ENCODE assay signal across 8 mouse cellular contexts in genomic region chr5:30869405-30870130, GRCm38 (mm10). TPM values are rescaled to one million over a fixed set of nuclear protein-coding genes. Genes with fewer than 3 reads are reported as not detected.
DNase-seq lines count a peak whose midpoint lies in the region; ATAC-seq and TF ChIP-seq lines count a peak whose summit lies in the region.

No protein-coding gene starts in this region.

- H3K9ac ChIP-seq in MEL (ENCODE audit: control insufficient read depth, low read depth, low read length, poor library complexity, severe bottlenecking): peak overlapping the region; percentile 93
- H3K9ac ChIP-seq in forebrain, embryonic 16.5 days (replicated peaks; ENCODE audit: low read depth, low read length): peak overlapping the region; percentile 84
- H3K9ac ChIP-seq in lung, embryonic 15.5 days: peak overlapping the region; percentile 93

- peaks cover 9 to 14% of the 10 kb centered on the region in 2 experiments for H3K36me3 ChIP-seq in MEL (ENCODE audit: control insufficient read depth in 1 of 2, insufficient read depth in 2 of 2, low read length in 2 of 2)
- H3K36me3 ChIP-seq in forebrain, embryonic 16.5 days (ENCODE audit: control insufficient read depth, insufficient read depth): peaks cover 19% of the 10 kb centered on the region; the same call in 1 of the 2 replicates
- peaks cover 36% of the 10 kb centered on the region for H3K36me3 ChIP-seq in lung, embryonic 15.5 days

- intact Hi-C loops in heart, postnatal 36 days (cut with DNase I): loop anchor here (2.0 kb wide), 3 partner anchors 19 to 55 kb away; partner anchors contain the start of genes Agbl5, Khk and Mapre3

- TF ChIP-seq EP300 in MEL (IDR thresholded peaks at IDR 0.05; ENCODE audit: low read depth in 1 of 2, low read length in 2 of 2): no peak

- H3K9me3 ChIP-seq in MEL (replicated peaks; ENCODE audit: insufficient read depth, low read length): no peaks in the 10 kb centered on the region
- H3K9me3 ChIP-seq in forebrain, embryonic 16.5 days (ENCODE audit: control insufficient read depth, low read length): no peaks in the 10 kb centered on the region
- no peaks in the 10 kb centered on the region for H3K9me3 ChIP-seq in lung, embryonic 15.5 days

- no peak for TF ChIP-seq CTCF in MEL (IDR thresholded peaks at IDR 0.05 in 2 of 3, conservative IDR thresholded peaks at IDR 0.05 in 1 of 3; ENCODE audit: control insufficient read depth in 1 of 3, insufficient read depth in 1 of 3, low read depth in 2 of 3, low read length in 3 of 3, poor library complexity in 1 of 3, severe bottlenecking in 1 of 3)
- no peak for TF ChIP-seq CTCF in olfactory bulb, adult 2 months (IDR thresholded peaks at IDR 0.05; ENCODE audit: insufficient read depth, low read depth, low read length)

- no peaks in the 10 kb centered on the region for H3K27me3 ChIP-seq in MEL (ENCODE audit: control insufficient read depth in 1 of 2, insufficient read depth in 2 of 2, low read length in 2 of 2)
- H3K27me3 ChIP-seq in forebrain, embryonic 16.5 days (replicated peaks; ENCODE audit: control insufficient read depth, insufficient read depth, low read length): no peaks in the 10 kb centered on the region
- no peaks in the 10 kb centered on the region for H3K27me3 ChIP-seq in lung, embryonic 15.5 days

- peak; percentile 94 for DNase-seq in MEL (ENCODE audit: low read depth, low spot score)
- peak; percentile 86 for DNase-seq in cerebellum, adult 11-12 months
- DNase-seq in heart, postnatal 36 days: peak; percentile 93
- DNase-seq in layer of hippocampus, adult 8-10 months (ENCODE audit: low spot score in 2 of 2): peak; percentile 77 to 91
- DNase-seq in thymus, adult 18-20 months: peak; percentile 84 to 85

- peak; percentile 93 to 96 for TF ChIP-seq POLR2A in MEL (IDR thresholded peaks at IDR 0.05; ENCODE audit: control insufficient read depth in 1 of 2, insufficient read depth in 1 of 2, low read depth in 1 of 2, low read length in 2 of 2, poor library complexity in 1 of 2)
- peak; percentile 60; the same call in 1 of the 2 replicates for TF ChIP-seq POLR2A in olfactory bulb, adult 2 months (IDR thresholded peaks at IDR 0.05; ENCODE audit: insufficient read depth, low read depth, low read length)

- peak overlapping the region; percentile 79 to 90 for H3K4me3 ChIP-seq in MEL (ENCODE audit: control insufficient read depth in 1 of 2, insufficient read depth in 1 of 2, low read depth in 2 of 2, low read length in 2 of 2)
- H3K4me3 ChIP-seq in forebrain, embryonic 16.5 days (replicated peaks; ENCODE audit: low read length): peak overlapping the region; percentile 80
- peak overlapping the region; percentile 83 for H3K4me3 ChIP-seq in lung, embryonic 15.5 days
- H3K4me3 ChIP-seq in olfactory bulb, adult 2 months (ENCODE audit: insufficient read depth, low read depth, low read length): peak overlapping the region; percentile 74

- H3K4me1 ChIP-seq in MEL (ENCODE audit: control insufficient read depth in 1 of 2, insufficient read depth in 2 of 2, low read length in 2 of 2): peaks cover 3 to 13% of the 10 kb centered on the region in 2 experiments
- peaks cover 12% of the 10 kb centered on the region for H3K4me1 ChIP-seq in forebrain, embryonic 16.5 days (replicated peaks; ENCODE audit: control insufficient read depth, insufficient read depth, low read length)
- peaks cover 16% of the 10 kb centered on the region for H3K4me1 ChIP-seq in lung, embryonic 15.5 days
- H3K4me1 ChIP-seq in olfactory bulb, adult 2 months (ENCODE audit: control insufficient read depth, insufficient read depth, low read length): peaks cover 9% of the 10 kb centered on the region; the same call in 1 of the 2 replicates

- peaks cover 13% of the 10 kb centered on the region for H3K79me2 ChIP-seq in MEL (ENCODE audit: control insufficient read depth, insufficient read depth, low read length, poor library complexity)

- under 1% methylated on average over 63 of the region's 63 CpGs for WGBS in forebrain, embryonic 16.5 days
- WGBS in lung, embryonic 15.5 days: 2% methylated on average over 62 of the region's 63 CpGs
- WGBS in olfactory bulb, adult 2 months: under 1% methylated on average over 63 of the region's 63 CpGs

- TF ChIP-seq RAD21 in MEL (IDR thresholded peaks at IDR 0.05; ENCODE audit: low read depth, low read length): no peak

- ATAC-seq in forebrain, embryonic 16.5 days: peak; percentile 95
- peak; percentile 93 for ATAC-seq in lung, embryonic 15.5 days (ENCODE audit: borderline replicate concordance, extremely low read depth, low FRiP score, low TSS enrichment)

- peak overlapping the region; percentile 26 for H3K27ac ChIP-seq in MEL (ENCODE audit: control insufficient read depth, low read depth, low read length)
- H3K27ac ChIP-seq in forebrain, embryonic 16.5 days (ENCODE audit: low read length): 0 out of 2 replicates have a peak overlapping the region, but pooled peaks have one; percentile 41
- no peak overlapping the region; the same call in 1 of the 2 replicates for H3K27ac ChIP-seq in lung, embryonic 15.5 days
- H3K27ac ChIP-seq in olfactory bulb, adult 2 months (ENCODE audit: insufficient read depth, low read depth, low read length): peak overlapping the region; percentile 43

- peak overlapping the region; percentile 65 for H3K4me2 ChIP-seq in forebrain, embryonic 16.5 days (ENCODE audit: low read length)
- H3K4me2 ChIP-seq in lung, embryonic 15.5 days: peak overlapping the region; percentile 66

TF ChIP-seq in MEL, 35 proteins besides CTCF, POLR2A, EP300 and RAD21 (continues in another document):
- TF ChIP-seq TAL1 (IDR thresholded peaks at IDR 0.05; ENCODE audit: low read length) (no peak), POLR2AphosphoS2 (IDR thresholded peaks at IDR 0.05; ENCODE audit: low read length) (peak; percentile 91), CHD1 (IDR thresholded peaks at IDR 0.05; ENCODE audit: low read depth, low read length) (no peak), ZC3H11A (IDR thresholded peaks at IDR 0.05; ENCODE audit: low read depth, low read length) (no peak), USF2 (IDR thresholded peaks at IDR 0.05; ENCODE audit: borderline replicate concordance in 1 of 2, insufficient read depth in 1 of 2, low read depth in 1 of 2, low read length in 2 of 2) (no peak), SMC3 (IDR thresholded peaks at IDR 0.05; ENCODE audit: low read depth, low read length) (no peak)

RNA-seq across cellular contexts. Expression of gene Tmem214, which starts 1.8 kb away (rescaled TPM):
- 41.3 and 50.5 TPM in 2 replicates for total RNA-seq in MEL (2012; rRNA removed)
- polyA plus RNA-seq in MEL (2012; ENCODE audit: insufficient read depth in 1 of 2, insufficient read length in 2 of 2, low read depth in 1 of 2, low replicate concordance in 2 of 2, missing spikeins in 1 of 2): 100 to 1,000 TPM; 101 to 170 TPM
- 50.6 and 52.7 TPM in 2 replicates for polyA plus RNA-seq in forebrain, embryonic 16.5 days (2015; fragmentation: Nextera tagmentation; extraction: Ambion mirVana)
- 10 to 100 TPM; 37.7 to 40.2 TPM for total RNA-seq in heart, postnatal 36 days (2021)
- total RNA-seq in layer of hippocampus, adult 8-10 months (2022): 10 to 100 TPM; 54.0 to 81.0 (median 67.7) TPM
- polyA plus RNA-seq in lung, embryonic 15.5 days (2015; fragmentation: Nextera tagmentation; extraction: Ambion mirVana): 78.4 and 79.8 TPM in 2 replicates
- polyA plus RNA-seq in olfactory bulb, adult 2 months (2012; ENCODE audit: insufficient read depth, insufficient read length, low replicate concordance, missing spikeins): not detected in 2 replicates

RNA-seq across cellular contexts. Expression of gene Agbl5, which starts 18.9 kb away (rescaled TPM):
- 10.6 and 12.8 TPM in 2 replicates for total RNA-seq in MEL (2012; rRNA removed)
- 10 to 100 TPM in 1 of 2 experiments, not detected in 1; 45.0 TPM for polyA plus RNA-seq in MEL (2012; ENCODE audit: insufficient read depth in 1 of 2, insufficient read length in 2 of 2, low read depth in 1 of 2, low replicate concordance in 2 of 2, missing spikeins in 1 of 2)
- 22.7 and 23.3 TPM in 2 replicates for polyA plus RNA-seq in forebrain, embryonic 16.5 days (2015; fragmentation: Nextera tagmentation; extraction: Ambion mirVana)
- 1 to 10 TPM; 4.1 to 7.1 TPM for total RNA-seq in heart, postnatal 36 days (2021)
- 10 to 100 TPM; 14.4 to 19.3 (median 16.2) TPM for total RNA-seq in layer of hippocampus, adult 8-10 months (2022)
- polyA plus RNA-seq in lung, embryonic 15.5 days (2015; fragmentation: Nextera tagmentation; extraction: Ambion mirVana): 20.4 and 21.0 TPM in 2 replicates
- polyA plus RNA-seq in olfactory bulb, adult 2 months (2012; ENCODE audit: insufficient read depth, insufficient read length, low replicate concordance, missing spikeins): not detected in 2 replicates

RNA-seq across cellular contexts. Expression of gene Ost4, which starts 38.0 kb away (rescaled TPM):
- 296 and 321 TPM in 2 replicates for total RNA-seq in MEL (2012; rRNA removed)
- polyA plus RNA-seq in MEL (2012; ENCODE audit: insufficient read depth in 1 of 2, insufficient read length in 2 of 2, low read depth in 1 of 2, low replicate concordance in 2 of 2, missing spikeins in 1 of 2): 100 to 1,000 TPM; 220 to 478 TPM
- 216 and 217 TPM in 2 replicates for polyA plus RNA-seq in forebrain, embryonic 16.5 days (2015; fragmentation: Nextera tagmentation; extraction: Ambion mirVana)
- total RNA-seq in heart, postnatal 36 days (2021): 100 to 1,000 TPM; 143 to 152 TPM
- total RNA-seq in layer of hippocampus, adult 8-10 months (2022): 100 to 1,000 TPM in 1 of 4 experiments, 10 to 100 TPM in 3; 78.4 to 104 (median 90.6) TPM
- polyA plus RNA-seq in lung, embryonic 15.5 days (2015; fragmentation: Nextera tagmentation; extraction: Ambion mirVana): 421 and 449 TPM in 2 replicates
- not detected in 2 replicates for polyA plus RNA-seq in olfactory bulb, adult 2 months (2012; ENCODE audit: insufficient read depth, insufficient read length, low replicate concordance, missing spikeins)

RNA-seq across cellular contexts. Expression of gene Emilin1, which starts 43.6 kb away (rescaled TPM):
- total RNA-seq in MEL (2012; rRNA removed): 1.3 and 1.5 TPM in 2 replicates
- 1 to 10 TPM in 1 of 2 experiments, not detected in 1; 2.0 TPM for polyA plus RNA-seq in MEL (2012; ENCODE audit: insufficient read depth in 1 of 2, insufficient read length in 2 of 2, low read depth in 1 of 2, low replicate concordance in 2 of 2, missing spikeins in 1 of 2)
- 13.5 and 20.5 TPM in 2 replicates for polyA plus RNA-seq in forebrain, embryonic 16.5 days (2015; fragmentation: Nextera tagmentation; extraction: Ambion mirVana)
- total RNA-seq in heart, postnatal 36 days (2021): 10 to 100 TPM; 22.0 to 23.7 TPM
- total RNA-seq in layer of hippocampus, adult 8-10 months (2022): 1 to 10 TPM; 2.1 to 3.1 (median 2.6) TPM
- polyA plus RNA-seq in lung, embryonic 15.5 days (2015; fragmentation: Nextera tagmentation; extraction: Ambion mirVana): 228 and 233 TPM in 2 replicates
- polyA plus RNA-seq in olfactory bulb, adult 2 months (2012; ENCODE audit: insufficient read depth, insufficient read length, low replicate concordance, missing spikeins): not detected in 2 replicates

RNA-seq across cellular contexts. Expression of gene Khk, which starts 51.7 kb away (rescaled TPM):
- total RNA-seq in MEL (2012; rRNA removed): 268 and 308 TPM in 2 replicates
- 100 to 1,000 TPM in 1 of 2 experiments, not detected in 1; 461 TPM for polyA plus RNA-seq in MEL (2012; ENCODE audit: insufficient read depth in 1 of 2, insufficient read length in 2 of 2, low read depth in 1 of 2, low replicate concordance in 2 of 2, missing spikeins in 1 of 2)
- polyA plus RNA-seq in forebrain, embryonic 16.5 days (2015; fragmentation: Nextera tagmentation; extraction: Ambion mirVana): 6.3 and 7.7 TPM in 2 replicates
- total RNA-seq in heart, postnatal 36 days (2021): 10 to 100 TPM; 19.9 to 26.6 TPM
- 10 to 100 TPM; 13.2 to 23.8 (median 16.8) TPM for total RNA-seq in layer of hippocampus, adult 8-10 months (2022)
- polyA plus RNA-seq in lung, embryonic 15.5 days (2015; fragmentation: Nextera tagmentation; extraction: Ambion mirVana): 11.8 and 14.6 TPM in 2 replicates
- not detected in 2 replicates for polyA plus RNA-seq in olfactory bulb, adult 2 months (2012; ENCODE audit: insufficient read depth, insufficient read length, low replicate concordance, missing spikeins)

Comparison
In these comparisons a context has a peak if more than half of its experiments do, and no peak if none do; other contexts are left out.
1. RNA of gene Tmem214, which starts 1.8 kb away (polyA plus RNA-seq): 101 to 170 TPM in MEL, 78.4 to 79.8 TPM in lung, embryonic 15.5 days and 50.6 to 52.7 TPM in forebrain, embryonic 16.5 days; not detected in olfactory bulb, adult 2 months; every median in the first group is over 10 times any median in the second.
2. RNA of gene Ost4, which starts 38.0 kb away (polyA plus RNA-seq): 220 to 478 TPM in MEL, 421 to 449 TPM in lung, embryonic 15.5 days and 216 to 217 TPM in forebrain, embryonic 16.5 days; not detected in olfactory bulb, adult 2 months; every median in the first group is over 100 times any median in the second.
3. Peak in every context shown above with its lines, with median percentiles within 50 percentile points of each other: DNase-seq, H3K4me3 ChIP-seq and H3K9ac ChIP-seq.